Mouse (Mus musculus): Measurements from ENCODE around the gene Tec.

Tec gene

DNA sequence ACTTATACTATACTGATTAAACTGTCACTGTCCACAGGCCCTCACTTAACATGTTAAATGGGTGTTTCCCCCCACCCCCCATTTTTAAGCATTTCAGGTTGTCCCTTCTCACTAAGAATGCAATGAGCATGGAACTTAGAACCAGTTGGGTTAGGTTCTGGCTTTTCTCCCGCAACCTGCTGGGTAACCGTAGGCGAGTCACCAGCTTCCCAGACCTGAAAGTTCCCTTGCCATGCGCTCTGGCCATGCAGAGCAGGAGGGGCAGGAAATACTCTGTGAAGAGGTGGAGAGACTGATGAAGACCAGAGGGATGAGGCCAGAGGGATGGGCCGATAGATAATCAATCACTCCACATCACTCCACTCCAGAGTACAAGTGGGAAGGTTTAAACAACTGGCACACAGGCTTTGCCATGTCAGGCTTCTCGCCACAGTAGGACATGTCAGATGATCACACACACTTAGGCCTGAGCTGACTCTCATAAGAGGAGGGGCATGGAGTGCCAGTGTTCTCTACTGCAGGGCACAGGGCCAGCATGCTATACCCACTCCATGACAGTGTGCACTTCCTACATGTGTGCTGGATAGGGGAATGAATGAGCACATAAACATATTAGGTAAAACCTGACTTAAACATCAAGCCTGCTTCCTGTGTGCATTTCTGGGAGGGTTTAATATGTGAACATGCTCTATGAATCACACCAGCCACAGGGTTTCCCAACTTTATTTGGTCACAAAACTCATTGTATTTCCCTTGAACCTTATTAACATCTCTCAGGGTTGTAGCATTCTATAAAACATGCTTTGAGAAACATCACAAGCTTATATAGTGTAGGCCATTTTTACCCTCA lies 13.9 kb downstream of the Tec start:
- in situ Hi-C loops (cut with MboI, MseI), result no loop called here

DNA sequence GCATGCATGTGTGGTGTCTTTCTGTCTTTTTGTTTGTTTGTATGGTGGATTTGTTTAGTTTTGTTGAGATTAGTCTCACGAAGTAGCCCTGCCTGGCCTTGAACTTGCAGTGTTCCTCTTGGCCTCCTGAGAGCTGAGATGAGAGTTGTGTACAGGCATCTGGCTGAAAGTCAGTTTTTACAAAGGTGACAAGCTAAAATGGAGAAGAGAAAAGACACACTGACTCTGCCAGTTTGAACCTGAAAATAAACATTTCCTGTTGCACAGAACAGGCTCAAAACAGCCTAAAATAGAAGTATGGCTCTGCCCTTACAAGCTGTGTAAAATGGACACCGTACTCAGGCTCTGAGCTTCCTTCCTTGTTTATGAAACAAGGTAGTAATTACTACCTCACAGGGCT lies 14.9 kb downstream of the Tec start:
- in situ Hi-C loops (cut with MboI, MseI), result no loop called here

DNA sequence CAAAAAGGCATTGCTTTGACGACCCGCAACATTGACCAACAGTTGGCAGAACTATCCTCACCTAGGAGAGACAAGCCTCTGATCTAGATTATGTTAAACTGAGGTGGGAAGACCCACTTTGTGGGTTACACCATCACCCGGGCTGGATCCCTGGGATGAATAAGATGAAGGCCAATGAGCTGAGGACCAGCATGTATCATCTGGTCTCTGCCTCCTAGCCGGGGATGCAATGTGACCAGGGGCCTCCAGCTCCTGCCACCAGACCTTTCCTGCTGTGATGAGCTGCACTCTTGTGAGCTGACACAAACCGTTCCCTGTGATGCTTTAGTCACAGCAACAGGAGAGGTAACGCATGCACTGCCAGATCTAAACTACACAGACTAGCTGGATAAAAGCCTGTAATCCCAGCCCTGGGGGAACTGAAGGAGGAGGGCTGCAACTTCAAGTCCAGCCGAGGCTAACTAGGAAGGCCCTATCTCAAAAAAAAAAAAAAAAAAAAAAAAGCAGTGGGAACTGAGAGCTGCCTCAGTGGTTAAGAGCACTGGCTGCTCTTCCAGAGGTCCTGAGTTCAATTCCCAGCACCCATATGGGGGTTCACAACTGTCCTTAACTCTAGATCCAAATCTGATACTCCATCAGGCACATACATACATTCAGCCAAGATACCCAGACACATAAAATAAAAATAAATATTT lies 15.8 kb downstream of the Tec start:
- in situ Hi-C loops (cut with MboI, MseI), result no loop called here

DNA sequence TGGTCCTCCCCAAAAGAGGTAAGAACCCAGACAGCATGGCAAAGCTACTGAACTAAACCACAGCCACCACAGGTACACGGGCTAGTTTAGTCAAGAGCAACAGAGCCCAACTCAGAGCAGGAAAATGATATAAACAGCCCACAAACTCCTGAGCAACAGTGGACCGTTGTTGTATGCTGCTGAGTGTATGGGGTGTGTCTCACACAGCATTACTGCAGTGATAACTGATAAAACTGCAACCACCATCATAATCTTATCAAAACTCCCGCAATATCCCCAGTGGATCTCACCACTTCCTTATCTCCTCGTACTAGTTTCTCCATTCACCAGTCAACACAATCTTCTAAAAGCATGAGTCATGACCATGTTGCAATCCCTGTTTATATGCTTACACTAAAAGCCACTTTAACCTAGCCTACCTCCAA lies 16.6 kb downstream of the Tec start:
- in situ Hi-C loops (cut with MboI, MseI), result no loop called here

DNA sequence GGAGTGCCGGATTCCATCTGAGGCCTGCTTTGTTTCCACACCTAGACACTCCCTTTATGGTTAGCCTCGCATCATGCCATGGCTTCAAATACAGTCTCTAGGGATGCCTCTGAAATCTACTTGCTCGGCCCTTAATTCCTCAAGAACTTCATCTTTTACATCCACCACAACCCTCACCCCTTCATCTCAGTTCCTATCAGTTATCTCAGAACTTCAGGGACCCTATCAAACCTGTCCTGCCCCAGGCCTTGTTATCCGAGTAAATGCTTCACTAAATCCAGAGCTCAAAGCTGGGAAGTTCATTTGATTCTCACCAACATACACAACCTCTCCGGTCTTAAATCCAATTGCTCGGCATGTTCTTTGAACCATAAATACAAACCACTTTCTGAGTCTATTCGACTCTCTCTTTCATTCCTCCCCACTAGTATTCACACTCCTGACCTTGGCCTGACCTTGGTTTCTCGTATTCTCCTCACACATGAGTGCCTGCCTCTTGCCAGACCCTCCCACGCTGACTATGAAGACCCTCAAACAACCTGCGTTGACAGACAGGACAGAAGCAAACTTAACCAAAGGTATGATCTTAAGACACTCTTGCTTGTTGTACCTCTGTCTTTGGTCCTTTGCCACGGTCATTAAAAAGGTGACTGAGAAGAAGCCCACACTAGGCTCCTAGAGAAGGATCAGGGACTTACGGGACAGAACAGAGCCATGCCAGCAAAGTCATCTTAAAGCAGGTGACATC lies 17.2 kb downstream of the Tec start:
- in situ Hi-C loops (cut with MboI, MseI), result no loop called here

DNA sequence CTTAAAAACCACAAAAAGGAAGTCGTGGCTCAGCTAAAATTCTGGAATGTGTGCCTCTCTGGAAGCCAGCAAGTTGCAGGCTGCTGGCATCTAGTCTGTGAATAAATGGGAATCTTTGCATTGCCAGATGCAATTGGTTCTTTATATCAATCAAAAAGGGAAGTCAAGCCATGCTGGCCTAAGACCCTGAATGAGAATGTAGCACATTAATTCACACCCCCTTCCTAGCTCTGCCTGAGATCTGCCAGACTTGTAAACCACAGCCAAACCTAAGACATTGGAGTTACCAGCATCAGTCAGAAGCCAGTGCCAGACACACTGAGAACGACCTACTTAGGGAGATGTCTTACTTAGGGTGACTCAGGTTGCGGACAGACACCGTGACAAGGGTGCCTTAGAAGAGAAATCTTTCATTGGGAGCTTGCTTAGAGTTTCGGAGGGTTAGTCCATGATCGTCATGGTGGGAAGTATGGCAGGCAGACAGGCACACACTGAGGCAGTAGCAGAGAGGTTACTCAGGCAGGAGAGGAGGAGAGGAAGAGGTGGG lies 19.3 kb downstream of the Tec start:
- in situ Hi-C loops (cut with MboI, MseI), result no loop called here

DNA sequence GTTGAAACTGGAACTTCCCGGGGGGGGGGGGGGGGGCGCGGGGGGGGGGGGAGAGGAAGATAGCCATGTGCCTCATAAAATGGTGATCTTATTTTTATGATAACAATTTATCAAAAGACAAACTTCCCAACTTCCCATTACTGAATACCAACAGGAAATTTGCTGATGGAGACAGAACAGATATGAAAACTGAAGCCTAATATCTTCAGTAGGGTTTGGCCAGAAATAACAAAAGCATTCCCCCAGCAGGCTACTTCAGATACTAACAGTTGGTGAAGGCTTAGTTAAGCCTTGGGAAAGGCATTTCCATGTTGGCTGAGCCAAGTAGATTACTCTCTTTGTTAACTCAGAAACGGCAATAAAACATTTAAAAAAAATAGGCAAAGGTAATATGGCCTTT lies 21.6 kb downstream of the Tec start:
- in situ Hi-C loops (cut with MboI, MseI), result no loop called here

DNA sequence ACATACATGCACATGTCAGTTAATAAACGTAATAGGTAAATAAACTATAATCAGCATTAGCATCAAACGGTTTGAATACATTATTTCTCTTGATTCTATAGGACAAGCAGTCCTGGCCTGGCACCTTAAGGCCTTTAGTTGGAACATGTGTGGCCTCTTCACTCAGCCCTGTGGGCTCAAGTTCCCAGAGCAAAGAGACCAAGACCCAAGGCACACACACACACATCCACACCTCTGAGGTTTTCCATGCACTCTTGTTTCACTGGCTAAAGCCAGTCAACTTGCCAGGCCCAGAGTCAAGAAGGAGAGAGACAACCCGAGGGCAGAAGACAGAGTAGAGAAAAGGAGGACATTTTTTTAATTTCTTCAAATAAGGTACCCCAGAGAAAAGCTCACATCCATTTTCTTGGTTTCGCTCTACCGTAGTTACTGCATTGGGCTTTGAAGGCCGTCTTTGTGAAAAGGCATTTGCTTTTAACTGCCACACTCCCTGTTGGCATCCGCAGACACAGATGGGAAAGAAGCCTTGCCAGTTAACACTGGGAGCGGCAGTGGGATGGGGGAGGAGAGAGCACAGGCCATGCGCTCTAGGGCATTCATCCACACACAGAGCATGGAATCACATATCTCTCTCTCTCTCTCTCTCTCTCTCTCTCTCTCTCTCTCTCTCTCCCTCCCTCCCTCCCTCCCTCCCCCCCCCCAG lies 22.2 kb downstream of the Tec start:
- in situ Hi-C loops (cut with MboI, MseI), result no loop called here

DNA sequence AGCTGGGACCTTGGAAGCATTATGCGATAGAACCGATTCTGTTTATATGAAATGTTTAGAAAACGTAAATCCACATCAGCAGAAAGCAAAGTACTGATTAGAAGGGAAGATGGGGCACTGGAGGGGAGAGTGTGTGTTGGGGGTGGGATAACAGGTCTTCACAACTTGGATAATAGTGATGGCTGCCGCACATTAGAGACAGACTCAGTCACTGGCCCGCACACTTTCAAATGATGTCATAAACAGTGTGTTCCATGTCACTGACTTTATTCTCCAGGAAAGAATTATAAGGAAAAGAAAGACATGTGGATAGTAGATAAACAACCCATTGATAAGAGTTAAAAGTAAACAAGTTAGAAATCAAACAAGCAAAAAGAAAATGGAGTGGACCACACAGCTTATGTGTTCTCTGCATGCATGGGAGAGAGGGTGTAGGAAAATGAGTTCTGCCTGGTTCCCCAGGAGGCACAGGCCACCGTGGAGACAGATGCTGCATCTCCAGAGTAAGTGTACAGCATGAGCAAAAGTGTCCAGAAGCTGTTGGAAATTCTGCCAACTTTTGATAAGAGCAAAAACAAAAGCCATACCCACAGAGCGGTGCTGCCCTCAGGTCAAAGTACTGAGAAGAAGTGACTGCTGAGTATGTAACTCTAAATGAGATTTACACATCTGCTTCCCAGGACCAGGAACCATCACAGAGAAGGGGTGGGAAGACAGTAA lies 23.3 kb downstream of the Tec start:
- in situ Hi-C loops (cut with MboI, MseI), result no loop called here

DNA sequence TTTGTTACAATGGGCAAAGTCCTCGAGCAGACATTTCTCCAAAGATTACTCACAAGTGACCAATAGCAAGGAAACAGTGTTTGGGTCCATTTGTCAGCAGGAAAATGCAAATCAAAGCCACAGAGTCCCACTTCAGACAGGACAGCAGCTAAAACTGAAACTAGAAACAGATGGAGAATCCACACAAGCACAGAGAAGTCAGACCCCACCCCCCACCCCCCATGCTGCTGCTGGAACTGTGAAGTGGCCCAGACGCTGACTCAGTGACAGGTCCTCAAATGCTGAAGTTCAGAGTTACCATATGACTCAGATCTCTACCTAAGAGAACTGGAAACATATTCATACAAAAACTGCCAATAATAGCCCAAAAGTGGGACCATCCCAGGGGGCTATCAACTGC lies 24.0 kb downstream of the Tec start:
- in situ Hi-C loops (cut with MboI, MseI), result no loop called here

DNA sequence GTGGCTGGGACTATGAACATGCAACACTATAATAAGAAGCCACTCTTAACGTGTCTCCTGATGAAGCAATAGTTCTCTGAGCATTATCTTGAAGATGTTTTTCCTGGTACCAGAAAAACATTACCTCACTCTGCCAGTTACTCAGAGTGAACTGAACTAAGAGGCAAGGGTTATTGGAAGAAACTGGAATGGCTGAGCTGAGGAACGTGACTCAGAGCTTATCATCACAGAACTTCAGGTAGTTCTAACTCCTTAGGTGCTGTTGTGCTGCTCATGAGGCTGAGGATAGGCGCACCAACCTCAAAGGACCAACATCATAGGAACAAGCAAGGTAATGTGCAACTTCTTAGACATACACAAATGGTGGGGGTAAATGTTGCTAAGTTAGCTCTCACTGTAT lies 28.6 kb downstream of the Tec start:
- in situ Hi-C loops (cut with MboI, MseI), result no loop called here

DNA sequence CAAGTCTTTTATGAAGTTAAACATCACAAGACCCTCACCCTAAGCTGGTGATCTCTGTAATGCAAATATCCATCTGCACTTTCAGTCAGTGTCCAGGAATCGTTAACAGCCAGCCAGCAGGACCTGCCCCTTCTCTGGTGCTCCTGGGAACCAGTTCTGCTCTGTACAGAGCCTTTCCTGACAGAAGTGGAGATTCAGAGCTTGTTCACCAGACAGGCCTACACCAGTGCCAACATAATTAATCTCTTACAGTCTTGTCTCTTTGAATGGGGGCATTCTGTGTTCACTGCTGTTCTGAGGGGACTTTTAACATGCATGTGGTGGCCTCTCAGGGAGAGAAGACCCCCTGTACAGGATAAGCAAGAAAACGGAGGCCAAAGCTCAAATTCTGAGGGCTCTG lies 29.3 kb downstream of the Tec start:
- in situ Hi-C loops (cut with MboI, MseI), result no loop called here

DNA sequence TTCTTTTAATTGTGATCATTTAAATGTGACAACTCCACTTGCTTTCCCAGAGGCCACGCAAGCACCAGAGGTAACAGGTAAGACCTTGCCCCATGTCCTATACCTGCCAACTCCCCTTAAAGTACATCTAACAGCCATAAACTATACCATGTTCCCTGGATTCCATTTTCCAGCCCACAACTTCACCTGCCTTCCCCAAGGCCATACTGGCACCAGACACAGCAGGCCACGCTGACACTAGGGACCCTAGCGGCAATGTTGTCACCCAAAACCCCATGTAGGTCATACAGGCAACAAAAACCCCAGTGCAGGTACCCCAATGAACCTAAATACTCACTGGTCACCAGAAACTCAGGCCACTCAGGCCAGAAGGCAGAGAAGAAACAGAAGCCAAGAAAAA lies 32.6 kb downstream of the Tec start:
- in situ Hi-C loops (cut with MboI, MseI), result no loop called here

DNA sequence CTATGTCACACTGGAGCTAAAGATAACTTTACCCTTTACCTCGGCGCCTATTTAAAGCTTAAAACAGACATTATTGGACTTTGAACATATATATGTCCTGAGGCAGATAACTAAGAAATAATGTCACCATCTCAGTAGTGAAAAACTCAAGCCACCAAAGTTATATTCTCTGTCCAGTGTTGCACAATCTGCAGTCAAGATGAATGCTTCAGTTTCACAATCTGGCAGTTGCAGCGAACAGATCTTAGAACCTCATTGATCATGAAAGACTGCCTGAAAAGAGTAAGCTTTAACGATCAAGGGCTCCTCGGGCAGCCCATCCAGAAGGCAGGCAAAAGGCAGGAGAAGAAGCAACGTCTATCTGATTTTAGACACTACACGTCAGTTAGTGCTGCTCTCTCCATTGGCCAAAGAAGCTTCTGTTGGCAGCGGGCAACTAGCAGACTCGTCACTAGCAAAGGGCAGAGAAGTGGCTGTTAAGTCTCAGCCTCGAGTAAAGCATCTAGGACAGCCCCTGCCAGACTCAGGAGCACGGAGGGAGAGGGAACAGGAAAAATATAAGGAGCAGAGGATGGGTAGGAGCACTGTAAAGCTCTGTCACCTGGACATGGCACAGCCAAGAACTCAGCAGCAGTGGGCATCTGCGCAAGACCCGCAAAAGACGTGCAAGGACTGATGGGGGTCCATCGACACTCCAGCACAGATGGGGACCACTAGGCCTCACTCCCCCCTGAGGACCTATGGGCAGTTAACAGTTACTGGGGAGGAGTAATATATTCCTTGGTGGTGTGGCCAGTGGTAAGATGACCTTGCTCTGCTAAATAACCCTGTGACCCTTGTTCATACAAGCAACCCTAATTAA lies 35.1 kb downstream of the Tec start:
- in situ Hi-C loops (cut with MboI, MseI), result no loop called here

DNA sequence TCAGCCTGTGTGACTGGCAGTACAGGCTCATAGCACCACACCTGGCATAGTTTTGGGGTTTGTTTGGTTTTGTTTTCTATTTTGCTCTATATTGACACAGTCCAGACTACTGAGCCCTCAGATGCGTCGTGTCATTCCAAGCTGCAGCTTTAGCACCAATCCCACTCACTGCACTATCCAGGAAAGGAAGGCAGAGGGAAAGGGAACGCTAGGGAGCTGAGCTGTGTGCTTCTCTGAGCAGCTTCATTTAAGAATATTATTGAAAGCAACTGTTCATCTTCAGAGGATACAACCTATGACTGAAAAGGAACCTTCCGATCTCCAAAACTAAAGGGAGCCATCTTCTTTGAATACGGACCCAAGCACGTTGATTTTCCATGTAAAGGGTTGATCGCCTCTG lies 36.1 kb downstream of the Tec start:
- in situ Hi-C loops (cut with MboI, MseI), result no loop called here

DNA sequence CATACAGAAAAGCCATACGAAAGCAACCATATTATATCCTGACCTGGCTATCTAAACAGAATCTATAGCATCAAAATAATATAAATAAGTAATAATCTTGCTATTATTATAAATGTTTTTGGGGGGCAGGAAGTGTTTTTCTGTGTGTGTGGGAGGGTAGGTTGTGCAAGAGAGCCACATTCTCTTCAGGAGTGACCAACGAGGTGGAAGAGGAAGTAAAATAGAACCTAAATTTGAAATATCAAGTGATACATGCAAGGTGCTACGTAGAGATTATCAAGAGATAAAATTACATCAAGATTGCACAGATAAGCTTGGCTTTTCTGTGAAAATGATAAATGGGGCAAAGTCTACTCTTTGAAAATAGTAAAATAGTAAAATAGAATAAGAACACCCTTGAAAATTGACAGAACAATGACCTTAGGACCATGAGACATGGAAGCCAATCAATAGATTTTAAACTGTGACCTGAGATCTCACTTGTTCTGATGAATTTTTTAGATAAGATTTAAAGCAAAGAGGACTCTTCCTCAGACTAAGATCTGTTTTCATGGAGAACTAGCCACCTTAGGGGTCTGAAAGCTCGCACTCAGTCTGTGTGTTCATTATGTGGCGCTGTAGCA lies 37.2 kb downstream of the Tec start:
- in situ Hi-C loops (cut with MboI, MseI), result no loop called here

DNA sequence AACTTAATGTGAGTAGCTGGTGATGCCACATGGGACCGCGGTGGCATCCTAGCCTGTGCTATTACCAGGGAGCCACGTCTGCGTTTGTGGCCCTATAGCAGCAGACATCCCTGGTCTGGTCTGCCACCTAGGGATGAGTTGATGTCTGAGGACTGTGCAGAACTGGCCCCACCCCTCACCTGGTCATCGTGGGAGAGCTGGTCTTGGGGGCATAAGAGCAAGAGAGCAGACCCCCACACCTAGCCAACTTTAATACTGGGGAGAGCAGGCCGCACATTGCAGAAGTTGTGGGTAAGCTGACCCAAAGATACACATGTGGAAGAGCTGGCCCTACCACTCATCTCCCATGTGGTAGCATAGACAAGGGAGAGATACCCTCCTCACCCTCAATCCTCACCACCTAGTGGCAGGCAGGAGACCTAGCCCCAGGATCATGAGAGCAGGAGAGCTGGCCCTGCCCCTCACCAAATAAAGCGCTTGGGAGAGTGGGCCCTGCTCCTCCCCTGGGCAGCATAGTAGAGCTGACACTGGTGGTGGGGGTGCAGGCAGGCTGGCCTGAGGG lies 38.7 kb downstream of the Tec start:
- in situ Hi-C loops (cut with MboI, MseI), result no loop called here

DNA sequence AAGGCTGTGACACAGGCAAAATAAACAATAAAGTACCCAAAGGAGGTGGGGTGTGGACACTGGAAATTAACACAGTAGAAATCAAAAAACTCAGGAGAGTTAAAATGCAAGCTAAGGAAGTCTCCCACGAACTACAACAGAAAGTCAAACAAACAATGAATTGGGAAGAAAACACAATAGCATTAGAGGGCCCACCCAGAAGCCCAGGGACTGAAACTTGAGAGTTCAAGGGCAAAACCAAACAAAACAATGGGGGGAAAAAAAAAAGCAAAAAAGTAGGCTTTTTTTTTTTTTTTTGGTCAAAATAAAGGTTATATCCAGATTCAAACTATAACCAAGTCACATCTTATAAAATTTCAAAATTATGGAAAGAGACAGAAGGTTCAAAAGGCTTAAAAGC lies 39.9 kb downstream of the Tec start:
- in situ Hi-C loops (cut with MboI, MseI), result no loop called here

DNA sequence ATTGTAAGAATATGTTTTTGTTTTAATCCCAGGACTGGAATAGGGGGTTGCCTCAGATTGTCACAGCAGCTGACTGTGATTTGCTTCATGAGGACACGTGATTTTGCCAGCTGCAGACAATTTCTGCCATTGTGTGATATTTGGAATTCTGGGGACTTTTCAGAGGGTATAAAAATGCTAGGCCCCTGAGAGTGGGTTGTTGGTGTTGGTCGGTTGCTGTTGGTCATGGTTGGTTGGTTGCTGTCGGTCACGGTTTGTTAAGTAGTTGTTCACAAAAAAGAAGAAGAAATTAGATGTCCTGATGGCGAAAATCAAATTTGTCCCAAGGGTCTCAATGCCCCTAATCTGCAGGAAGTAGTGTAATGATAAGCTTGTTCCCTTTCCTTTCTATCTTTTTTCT lies 40.8 kb downstream of the Tec start:
- in situ Hi-C loops (cut with MboI, MseI), result no loop called here
